Mouse (Mus musculus) hindbrain, embryonic 11.5 days (tissue): ENCODE measurements around the gene Gan. TPM values are rescaled to one million over a fixed set of nuclear protein-coding genes. Genes with fewer than 3 reads are reported as not detected.

ENCODE experiments used
- ATAC-seq: fragments of 200-750 bp; cut with Nextera tagmentation; 2 replicates; pipeline ENCODE4 v1.8.0; 2017; ENCODE audit warnings: mild to moderate bottlenecking, moderate TSS enrichment, moderate library complexity; ENCODE audit not compliant: low FRiP score
- DNase-seq: peaks from one replicate; pipeline ENCODE4 v3.0.0-alpha.2; 2015; ENCODE audit warnings: low spot score
- H3K27ac ChIP-seq: fragments of 300-500 bp; sonication (generic); 2 replicates; pipeline ENCODE4 v1.5.1; 2014; ENCODE audit warnings: mild to moderate bottlenecking, low read depth, low read length
- H3K27me3 ChIP-seq: fragments of 300-500 bp; sonication (generic); 2 replicates; pipeline ENCODE4 v1.6.1; 2014; ENCODE audit warnings: mild to moderate bottlenecking, low read length, moderate library complexity, mixed read lengths; ENCODE audit not compliant: control insufficient read depth, insufficient read depth
- H3K36me3 ChIP-seq: fragments of 300-500 bp; sonication (generic); 2 replicates; pipeline ENCODE4 v1.6.1; 2014; ENCODE audit warnings: mild to moderate bottlenecking, low read length, moderate library complexity, mixed read lengths; ENCODE audit not compliant: control insufficient read depth, insufficient read depth
- H3K4me1 ChIP-seq: fragments of 300-500 bp; sonication (generic); replicated peaks from 2 replicates; pipeline ENCODE4 v1.6.1; 2014; ENCODE audit warnings: low read length, mixed read lengths; ENCODE audit not compliant: control insufficient read depth, insufficient read depth
- H3K4me2 ChIP-seq: fragments of 300-500 bp; sonication (generic); replicated peaks from 2 replicates; pipeline ENCODE4 v1.6.1; 2014; ENCODE audit warnings: mild to moderate bottlenecking, low read depth, low read length
- H3K4me3 ChIP-seq: fragments of 300-500 bp; sonication (generic); 2 replicates; pipeline ENCODE4 v1.5.1; 2014; ENCODE audit warnings: low read depth, low read length
- H3K9ac ChIP-seq: fragments of 300-500 bp; sonication (generic); 2 replicates; pipeline ENCODE4 v1.6.1; 2014; ENCODE audit warnings: low read depth, low read length
- H3K9me3 ChIP-seq: fragments of 300-500 bp; sonication (generic); 2 replicates; pipeline ENCODE4 v1.6.1; 2016; ENCODE audit warnings: low read length; ENCODE audit not compliant: control insufficient read depth
- WGBS: fragments of 180-500 bp; shearing (Covaris S2); extraction: QIAGEN DNeasy Blood & Tissue Kit; methylation state at CpG from one replicate; pipeline ENCODE4 v1.1.7; 2014; 5-methylcytosine and 5-hydroxymethylcytosine counted together
- polyA plus RNA-seq: library from polyadenylated mRNA; unstranded; fragments of >200 nt; fragmentation: Nextera tagmentation; extraction: Ambion mirVana; gene quantifications from 2 replicates; pipeline ENCODE4 v1.2.1, GENCODE M21; 2014

Gene Gan
- polyA plus RNA-seq, 1 experiment from 2014 or later: 3.2 TPM

- ATAC-seq: no peak
- H3K9ac ChIP-seq: no peak overlapping the region
- H3K4me2 ChIP-seq: no peak overlapping the region
- H3K36me3 ChIP-seq: no peaks in the 10 kb centered on the region
- 80% methylated on average over 9 of the region's 9 CpGs for WGBS
- no peak overlapping the region for H3K4me3 ChIP-seq
- no peaks in the 10 kb centered on the region for H3K27me3 ChIP-seq
- DNase-seq: no peak
- H3K9me3 ChIP-seq: no peaks in the 10 kb centered on the region
- H3K27ac ChIP-seq: no peak overlapping the region
- peaks cover 2% of the 10 kb centered on the region for H3K4me1 ChIP-seq
These were observed 42.9 kb downstream of the Gan start for GRCm38 (mm10) chr8:117200803-117201202.

DNA sequence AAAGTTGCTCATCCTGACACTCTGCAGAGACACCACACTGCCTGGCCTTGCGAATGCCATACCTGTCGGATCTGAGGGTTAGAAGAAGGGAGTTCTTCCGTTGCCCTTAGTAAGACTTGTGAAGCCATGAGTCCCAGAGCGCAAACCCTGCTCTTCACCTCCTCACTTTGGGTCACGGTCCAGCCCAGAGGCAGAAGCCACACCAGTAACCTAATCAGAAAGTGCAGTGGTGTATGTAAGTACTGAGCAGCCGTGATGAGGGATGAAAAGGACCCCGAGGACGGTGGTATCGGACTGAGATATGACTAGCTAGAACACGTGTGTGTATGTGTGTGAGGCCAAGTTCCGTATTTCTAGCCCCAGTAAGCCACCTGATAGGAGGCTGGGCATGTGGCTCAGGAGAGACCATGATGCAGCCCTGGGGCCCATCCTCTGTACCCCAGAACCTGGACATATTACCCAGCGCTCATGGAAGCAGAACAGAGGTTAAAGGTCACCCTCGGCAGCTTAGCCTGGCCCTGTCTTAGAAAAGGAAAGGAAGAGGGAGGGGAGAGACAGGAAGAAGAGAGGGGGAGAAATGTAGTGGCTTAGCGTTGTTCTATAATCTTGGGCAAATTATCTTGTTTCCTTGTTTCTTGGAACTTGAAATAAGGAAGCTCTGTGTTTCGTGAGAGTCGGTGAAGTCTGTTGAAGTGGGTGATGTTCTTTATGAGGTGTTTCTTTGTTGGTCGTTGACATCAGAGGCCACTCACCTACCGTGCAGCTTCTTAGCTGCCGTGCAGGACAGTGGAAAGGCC is 43.5 kb downstream of the Gan start:
- no peak overlapping the region for H3K27ac ChIP-seq
- H3K4me3 ChIP-seq: no peak overlapping the region
- no peaks in the 10 kb centered on the region for H3K36me3 ChIP-seq

DNA sequence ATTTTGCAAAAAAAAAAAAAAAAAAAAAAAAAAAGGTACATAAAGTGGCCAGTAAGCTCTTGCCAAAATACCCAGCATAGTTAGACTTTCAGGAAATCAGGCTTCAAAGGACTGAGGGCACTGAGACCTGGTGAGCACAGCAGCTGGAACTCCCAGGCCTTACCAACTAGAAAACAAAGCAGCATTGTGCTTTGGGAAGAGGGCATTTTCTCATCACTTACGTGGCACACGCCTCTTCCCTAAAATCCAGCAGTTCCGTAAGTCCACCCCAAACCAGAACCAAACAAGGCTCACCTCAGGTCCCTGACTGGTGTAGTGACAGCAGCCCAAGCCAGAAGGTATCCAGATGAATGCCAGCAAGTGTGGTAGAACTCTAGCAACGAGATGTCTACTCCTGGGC is 45.1 kb downstream of the Gan start:
- no peak overlapping the region for H3K9ac ChIP-seq
- no peaks in the 10 kb centered on the region for H3K9me3 ChIP-seq
- ATAC-seq (no peak), DNase-seq (no peak)
- 87% methylated on average over 4 of the region's 4 CpGs for WGBS
- no peak overlapping the region for H3K4me3 ChIP-seq
- H3K27ac ChIP-seq: no peak overlapping the region
- peaks cover 2% of the 10 kb centered on the region for H3K4me1 ChIP-seq
- H3K27me3 ChIP-seq: no peaks in the 10 kb centered on the region
- H3K4me2 ChIP-seq: no peak overlapping the region
- H3K36me3 ChIP-seq: no peaks in the 10 kb centered on the region

More for the DNA sequence above, 43.5 kb downstream of the Gan start:
- H3K9me3 ChIP-seq: no peaks in the 10 kb centered on the region
- H3K27me3 ChIP-seq: no peaks in the 10 kb centered on the region
- ATAC-seq (no peak), DNase-seq (no peak)
- WGBS: 83% methylated on average over 19 of the region's 19 CpGs
- no peak overlapping the region for H3K4me2 ChIP-seq
- peaks cover 2% of the 10 kb centered on the region for H3K4me1 ChIP-seq
- no peak overlapping the region for H3K9ac ChIP-seq

GRCm38 (mm10) chr8:117205884-117206283 is 47.9 kb downstream of the Gan start:
- 93% methylated on average over 4 of the region's 4 CpGs for WGBS
- Histone ChIP-seq H3K4me2 (no peak overlapping the region), H3K27me3 (no peaks in the 10 kb centered on the region), H3K27ac (no peak overlapping the region), H3K4me1 (no peaks in the 10 kb centered on the region), H3K4me3 (no peak overlapping the region), H3K36me3 (no peaks in the 10 kb centered on the region), H3K9me3 (no peaks in the 10 kb centered on the region), H3K9ac (no peak overlapping the region)
- no peak for ATAC-seq
- DNase-seq: no peak

DNA sequence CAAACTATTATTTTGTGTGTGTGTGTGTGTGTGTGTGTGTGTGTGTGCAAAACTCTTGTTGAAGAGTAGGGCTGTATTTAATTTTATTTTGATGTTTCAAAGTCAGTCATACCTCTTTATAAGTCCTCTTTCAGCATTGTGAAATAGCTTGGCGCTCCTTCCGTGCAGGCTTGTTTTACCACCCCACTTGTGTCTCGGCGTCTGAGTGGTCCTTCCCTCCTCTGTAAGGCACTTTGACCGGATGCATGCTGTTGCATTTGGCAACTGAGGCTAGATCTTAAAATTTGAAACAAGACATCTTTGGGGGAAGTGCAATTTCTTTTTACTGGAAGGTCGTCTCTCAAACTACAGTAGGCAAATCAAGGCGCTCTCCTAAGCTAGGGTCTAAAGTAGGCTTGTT is 48.7 kb downstream of the Gan start:
- H3K4me2 ChIP-seq: no peak overlapping the region
- H3K36me3 ChIP-seq: no peaks in the 10 kb centered on the region
- H3K4me1 ChIP-seq: no peaks in the 10 kb centered on the region
- H3K27me3 ChIP-seq: no peaks in the 10 kb centered on the region
- H3K4me3 ChIP-seq: no peak overlapping the region
- H3K9me3 ChIP-seq: no peaks in the 10 kb centered on the region
- WGBS: over 99% methylated on average over 7 of the region's 7 CpGs
- ATAC-seq: no peak
- no peak overlapping the region for H3K27ac ChIP-seq
- H3K9ac ChIP-seq: no peak overlapping the region
- DNase-seq: no peak

GRCm38 (mm10) chr8:117209150-117209549 is 51.2 kb downstream of the Gan start:
- H3K36me3 ChIP-seq: no peaks in the 10 kb centered on the region
- DNase-seq: no peak
- WGBS: 91% methylated on average over 12 of the region's 12 CpGs

DNA sequence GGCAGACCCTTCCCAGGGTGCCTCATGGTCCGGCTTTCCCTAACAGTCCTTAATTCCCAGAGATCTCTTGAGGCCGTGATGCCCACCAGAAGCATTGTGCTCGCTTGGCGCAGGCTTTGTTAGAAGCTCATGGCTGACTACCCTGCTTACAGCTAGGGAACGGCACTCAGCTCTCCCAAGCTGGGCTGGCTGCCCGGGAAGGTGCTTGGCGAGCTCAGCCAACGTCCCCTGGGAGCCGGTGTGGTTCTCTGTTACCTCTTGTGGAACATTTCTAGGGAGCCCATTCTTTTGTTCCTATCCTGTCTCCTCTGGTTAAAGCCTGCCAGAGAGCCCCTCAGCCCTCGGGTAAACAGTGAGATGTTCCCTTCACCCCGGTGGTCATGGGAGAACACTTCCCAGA is 54.2 kb downstream of the Gan start:
- Histone ChIP-seq H3K4me3 (no peak overlapping the region), H3K4me2 (no peak overlapping the region), H3K9ac (no peak overlapping the region), H3K27ac (no peak overlapping the region), H3K27me3 (no peaks in the 10 kb centered on the region), H3K4me1 (no peaks in the 10 kb centered on the region), H3K36me3 (no peaks in the 10 kb centered on the region), H3K9me3 (no peaks in the 10 kb centered on the region)
- DNase-seq (no peak), ATAC-seq (no peak)
- WGBS: 90% methylated on average over 11 of the region's 11 CpGs

More at GRCm38 (mm10) chr8:117209150-117209549, 51.2 kb downstream of the Gan start:
- H3K4me1 ChIP-seq: no peaks in the 10 kb centered on the region
- H3K9me3 ChIP-seq: no peaks in the 10 kb centered on the region
- no peak overlapping the region for H3K27ac ChIP-seq
- no peaks in the 10 kb centered on the region for H3K27me3 ChIP-seq
- no peak overlapping the region for H3K4me2 ChIP-seq
- H3K4me3 ChIP-seq: no peak overlapping the region
- ATAC-seq: no peak
- no peak overlapping the region for H3K9ac ChIP-seq

DNA sequence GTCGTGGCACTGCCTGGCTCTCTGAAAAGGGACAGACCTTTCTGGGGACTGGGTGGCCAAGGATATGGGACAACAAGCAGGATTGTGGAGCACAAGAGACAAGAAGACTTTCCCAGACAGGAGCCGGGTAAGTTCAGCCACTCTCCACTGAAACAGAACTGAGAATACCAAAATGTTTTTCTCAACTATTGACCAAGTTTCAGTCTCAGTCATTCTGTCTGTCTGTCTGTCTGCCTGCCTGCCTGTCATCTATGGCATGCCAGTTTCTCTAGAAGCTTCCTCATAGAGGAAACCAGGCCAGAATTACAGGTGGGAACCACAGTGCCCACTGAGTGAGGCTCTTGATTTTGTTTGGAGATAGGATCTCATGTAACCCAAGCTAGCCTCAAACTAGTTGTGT is 59.8 kb downstream of the Gan start:
- Histone ChIP-seq H3K9ac (no peak overlapping the region), H3K27me3 (no peaks in the 10 kb centered on the region), H3K4me1 (no peaks in the 10 kb centered on the region), H3K4me3 (no peak overlapping the region), H3K9me3 (no peaks in the 10 kb centered on the region), H3K27ac (no peak overlapping the region), H3K4me2 (no peak overlapping the region), H3K36me3 (no peaks in the 10 kb centered on the region)
- no peak for DNase-seq
- no peak for ATAC-seq
- WGBS: 89% methylated on average over 2 of the region's 2 CpGs

DNA sequence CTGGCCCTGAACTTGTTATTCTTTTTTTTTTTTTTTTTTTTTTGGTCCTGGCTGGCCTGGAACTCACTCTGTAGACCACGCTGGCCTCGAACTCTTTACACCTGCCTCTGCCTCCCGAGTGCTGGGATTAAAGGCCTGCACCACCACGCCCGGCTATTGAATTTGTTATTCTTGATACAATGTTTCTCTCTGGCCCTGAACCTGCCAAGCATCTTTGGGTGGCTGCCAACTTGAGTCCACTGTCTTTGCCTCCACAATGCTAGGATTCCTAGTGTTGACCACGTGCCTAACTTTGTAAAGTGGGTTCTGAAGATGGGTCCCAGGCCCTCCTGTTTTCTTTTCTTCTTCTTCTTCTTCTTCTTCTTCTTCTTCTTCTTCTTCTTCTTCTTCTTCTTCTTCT is 64.5 kb downstream of the Gan start:
- no peak overlapping the region for H3K4me3 ChIP-seq
- H3K27ac ChIP-seq: no peak overlapping the region
- no peaks in the 10 kb centered on the region for H3K4me1 ChIP-seq
- H3K4me2 ChIP-seq: no peak overlapping the region
- no peak for ATAC-seq
- H3K27me3 ChIP-seq: no peaks in the 10 kb centered on the region
- H3K36me3 ChIP-seq: no peaks in the 10 kb centered on the region
- H3K9me3 ChIP-seq: no peaks in the 10 kb centered on the region
- H3K9ac ChIP-seq: no peak overlapping the region
- no peak for DNase-seq
- 85% methylated on average over 6 of the region's 6 CpGs for WGBS
